Mouse (Mus musculus): ENCODE measurements around the gene Vmn1r121. TPM values are rescaled to one million over a fixed set of nuclear protein-coding genes. Genes with fewer than 3 reads are reported as not detected.
"Not testable (repeated sequence)": the region's sequence is repeated elsewhere in the genome, so short reads cannot be mapped to it uniquely, and the experiment has no call there.

The Vmn1r121 gene
- polyA plus RNA-seq (2017; shearing (Covaris generic)), result not detected

DNA sequence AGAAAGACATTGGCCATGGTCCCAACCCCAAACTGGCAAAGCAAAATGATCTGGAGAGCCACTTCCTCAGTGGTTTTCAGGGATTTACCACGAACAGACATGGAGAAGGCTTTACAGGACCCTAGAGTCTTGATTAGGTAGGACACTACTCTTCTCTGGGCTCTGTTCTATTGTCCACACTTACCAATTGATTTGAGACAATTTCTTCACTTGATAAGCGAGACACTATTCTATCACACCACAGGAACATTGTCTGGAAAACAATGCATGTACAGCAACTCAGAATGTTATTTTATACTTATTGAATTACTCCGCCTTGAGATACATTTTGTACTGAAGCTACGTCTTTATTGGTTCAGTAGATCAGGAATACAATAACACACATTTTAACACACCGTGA lies at the start of gene Vmn1r121:
Gene Vmn1r121 (minus strand): TSS at position 101 of the 400 bp plus-strand sequence.
- not testable (repeated sequence) for ATAC-seq

DNA sequence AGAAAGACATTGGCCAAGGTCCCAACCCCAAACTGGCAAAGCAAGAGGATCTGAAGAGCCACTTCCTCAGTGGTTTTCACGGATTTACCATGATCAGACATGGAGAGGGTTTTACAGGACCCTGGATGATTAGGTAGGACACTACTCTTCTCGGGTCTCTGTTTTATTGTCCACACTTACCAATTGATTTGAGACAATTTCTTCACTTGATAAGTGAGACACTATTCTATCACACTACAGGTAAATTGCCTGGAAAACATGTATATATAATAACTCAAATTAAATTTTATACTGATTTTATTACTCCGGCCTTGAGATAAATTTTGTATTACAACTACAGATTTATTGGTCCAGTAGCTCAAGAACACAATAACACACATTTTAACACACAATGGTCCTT lies 35.7 kb upstream of the Vmn1r121 start, which contains the start of gene Vmn1r122:
Gene Vmn1r122 (minus strand): TSS at position 101 of the 400 bp plus-strand sequence.
- not testable (repeated sequence) for ATAC-seq

DNA sequence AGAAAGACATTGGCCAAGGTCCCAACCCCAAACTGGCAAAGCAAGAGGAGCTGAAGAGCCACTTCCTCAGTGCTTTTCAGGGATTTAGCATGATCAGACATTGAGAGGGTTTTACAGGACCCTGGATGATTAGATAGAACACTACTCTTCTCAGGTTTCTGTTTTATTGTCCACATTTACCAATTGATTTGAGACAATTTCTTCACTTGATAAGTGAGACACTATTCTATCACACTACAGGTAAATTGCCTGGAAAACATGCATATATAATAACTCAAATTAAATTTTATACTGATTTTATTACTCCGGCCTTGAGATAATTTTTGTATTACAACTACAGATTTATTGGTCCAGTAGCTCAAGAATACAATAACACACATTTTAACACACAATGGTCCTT lies 44.6 kb downstream of the Vmn1r121 start, which contains the start of gene Vmn1r120:
Gene Vmn1r120 (minus strand): TSS at position 101 of the 400 bp plus-strand sequence.
- not testable (repeated sequence) for ATAC-seq

Other genes with a start within 250 kb of the Vmn1r121 start
- not detected for gene Vmn1r116, start 226.3 kb downstream of the Vmn1r121 start, polyA plus RNA-seq (2017; shearing (Covaris generic))
- not detected for gene Vmn1r117, start 214.4 kb downstream of the Vmn1r121 start, polyA plus RNA-seq (2017; shearing (Covaris generic))
- not detected for gene Vmn1r118, start 186.2 kb downstream of the Vmn1r121 start, polyA plus RNA-seq (2017; shearing (Covaris generic))
- gene Vmn1r119, start 86.1 kb downstream of the Vmn1r121 start, polyA plus RNA-seq (2017; shearing (Covaris generic)), result not detected
- not detected for gene Vmn1r120, start 44.7 kb downstream of the Vmn1r121 start, polyA plus RNA-seq (2017; shearing (Covaris generic))
- gene Vmn1r122, start 35.6 kb upstream of the Vmn1r121 start, polyA plus RNA-seq (2017; shearing (Covaris generic)), result not detected
- not detected for gene Vmn1r123, start 63.7 kb upstream of the Vmn1r121 start, polyA plus RNA-seq (2017; shearing (Covaris generic))
- not detected for gene Gm5157, start 91.9 kb upstream of the Vmn1r121 start, polyA plus RNA-seq (2017; shearing (Covaris generic))
- not detected for gene Vmn1r124, start 162.1 kb upstream of the Vmn1r121 start, polyA plus RNA-seq (2017; shearing (Covaris generic))
- gene Vmn1r125, start 173.7 kb upstream of the Vmn1r121 start, polyA plus RNA-seq (2017; shearing (Covaris generic)), result not detected
- gene Vmn1r126, start 203.0 kb upstream of the Vmn1r121 start, polyA plus RNA-seq (2017; shearing (Covaris generic)), result not detected
- gene Vmn1r127, start 221.3 kb upstream of the Vmn1r121 start, polyA plus RNA-seq (2017; shearing (Covaris generic)), result not detected

All from CD4-positive, CD25-positive, alpha-beta regulatory T cell, adult 4 months (primary cell).